Mouse (Mus musculus) megakaryocyte, embryonic 14.5 days (primary cell): Measurements from ENCODE around the gene Tusc1.

ENCODE experiments used
- FLI1 ChIP-seq: IDR thresholded peaks from 2 replicates; pipeline ENCODE4 v1.6.1; 2012; ENCODE audit warnings: low read length, inconsistent platforms, mixed read lengths
- GATA1 ChIP-seq: IDR thresholded peaks from 3 replicates; pipeline ENCODE4 v1.6.1; 2012; ENCODE audit warnings: mixed read lengths, low read length, inconsistent platforms, borderline replicate concordance

GRCm38 (mm10) chr4:93341568-93341967 is 6.3 kb upstream of the Tusc1 start:
- TF ChIP-seq GATA1 (no peak), FLI1 (no peak)
